Mouse (Mus musculus) heart, embryonic 14.5 days (tissue): ENCODE results near the gene 9130409I23Rik. TPM values are rescaled to one million over a fixed set of nuclear protein-coding genes. Genes with fewer than 3 reads are reported as not detected.

Experiments used
- ATAC-seq: fragments of 200-750 bp; cut with Nextera tagmentation; 2 replicates; pipeline ENCODE4 v1.8.0; 2017; ENCODE audit warnings: low read depth, moderate TSS enrichment; ENCODE audit not compliant: insufficient number of reproducible peaks, insufficient read depth, low FRiP score
- H3K27ac ChIP-seq, 2 experiments: fragments of 200-500 bp in 1 of 2; fragments of 300-500 bp in 1 of 2; sonication (generic) in 1 of 2; replicated peaks in 1 of 2; 2 replicates each; pipeline ENCODE4 v1.5.1; 2012 to 2014; ENCODE audit warnings: low read depth in 2 of 2, low read length in 2 of 2, control low read depth in 1 of 2, mild to moderate bottlenecking in 1 of 2, mixed read lengths in 1 of 2; ENCODE audit not compliant: control insufficient read depth in 1 of 2, insufficient read depth in 1 of 2
- H3K27me3 ChIP-seq: fragments of 300-500 bp; sonication (generic); 2 replicates; pipeline ENCODE4 v1.6.1; 2014; ENCODE audit warnings: mild to moderate bottlenecking, low read length, control low read depth; ENCODE audit not compliant: control insufficient read depth, insufficient read depth
- H3K36me3 ChIP-seq: fragments of 300-500 bp; sonication (generic); 2 replicates; pipeline ENCODE4 v1.6.1; 2014; ENCODE audit warnings: mild to moderate bottlenecking, control low read depth, low read length, mixed read lengths; ENCODE audit not compliant: control insufficient read depth, insufficient read depth
- H3K4me1 ChIP-seq, 2 experiments: fragments of 200-500 bp in 1 of 2; fragments of 300-500 bp in 1 of 2; sonication (generic) in 1 of 2; 2 replicates each; pipeline ENCODE4 v1.6.1; 2012 to 2014; ENCODE audit warnings: low read length in 2 of 2, control low read depth in 1 of 2, mixed read lengths in 1 of 2; ENCODE audit not compliant: control insufficient read depth in 2 of 2, insufficient read depth in 2 of 2
- H3K4me2 ChIP-seq: fragments of 300-500 bp; sonication (generic); 2 replicates; pipeline ENCODE4 v1.6.1; 2014; ENCODE audit warnings: mild to moderate bottlenecking, low read length
- H3K4me3 ChIP-seq, 2 experiments: fragments of 200-500 bp in 1 of 2; fragments of 300-500 bp in 1 of 2; sonication (generic) in 1 of 2; 2 replicates each; pipeline ENCODE4 v1.5.1; 2012 to 2014; ENCODE audit warnings: low read length in 2 of 2, mild to moderate bottlenecking in 2 of 2, control low read depth in 1 of 2, low read depth in 1 of 2, moderate library complexity in 1 of 2; ENCODE audit not compliant: control insufficient read depth in 1 of 2, insufficient read depth in 1 of 2
- H3K9ac ChIP-seq: fragments of 300-500 bp; sonication (generic); 2 replicates; pipeline ENCODE4 v1.6.1; 2014; ENCODE audit warnings: mild to moderate bottlenecking, low read length
- H3K9me3 ChIP-seq: fragments of 300-500 bp; sonication (generic); 2 replicates; pipeline ENCODE4 v1.6.1; 2016; ENCODE audit warnings: low read length, control low read depth; ENCODE audit not compliant: control insufficient read depth
- WGBS: fragments of 180-500 bp; shearing (Covaris S2); extraction: QIAGEN DNeasy Blood & Tissue Kit; methylation state at CpG from one replicate; pipeline ENCODE4 v1.1.7; 2014; 5-methylcytosine and 5-hydroxymethylcytosine counted together
- polyA plus RNA-seq: library from polyadenylated mRNA; unstranded; fragments of >200 nt; fragmentation: Nextera tagmentation; extraction: Ambion mirVana; gene quantifications from 2 replicates; pipeline ENCODE4 v1.2.1, GENCODE M21; 2014

The 9130409I23Rik gene
- polyA plus RNA-seq, 1 experiment from 2014 or later: not detected

GRCm38 (mm10) chr1:181010171-181010932 is 40.7 kb upstream of the 9130409I23Rik start:
- Histone ChIP-seq H3K9me3 (no peaks in the 10 kb centered on the region), H3K4me1 (peaks cover 7 to 12% of the 10 kb centered on the region in 2 experiments), H3K27ac (peak overlapping the region in 1 of 2 experiments; percentile 21; a peak in 2 of 4 replicates), H3K9ac (no peak overlapping the region), H3K4me2 (no peak overlapping the region), H3K36me3 (no peaks in the 10 kb centered on the region), H3K4me3 (no peak overlapping the region), H3K27me3 (no peaks in the 10 kb centered on the region)
- 54% methylated on average over 4 of the region's 4 CpGs for WGBS
- no peak for ATAC-seq

GRCm38 (mm10) chr1:181011601-181012000 is 39.4 kb upstream of the 9130409I23Rik start:
- 80% methylated on average over 5 of the region's 5 CpGs for WGBS
- ATAC-seq: no peak

GRCm38 (mm10) chr1:181012416-181012815 is 38.6 kb upstream of the 9130409I23Rik start:
- no peak overlapping the region for H3K4me3 ChIP-seq
- H3K27me3 ChIP-seq: no peaks in the 10 kb centered on the region
- no peaks in the 10 kb centered on the region for H3K36me3 ChIP-seq
- 66% methylated on average over 3 of the region's 3 CpGs for WGBS
- no peak overlapping the region for H3K4me2 ChIP-seq
- H3K9me3 ChIP-seq: no peaks in the 10 kb centered on the region
- no peak for ATAC-seq
- H3K4me1 ChIP-seq: peaks cover 16 to 23% of the 10 kb centered on the region in 2 experiments
- H3K27ac ChIP-seq: no peak overlapping the region
- H3K9ac ChIP-seq: no peak overlapping the region

More at GRCm38 (mm10) chr1:181011601-181012000, 39.4 kb upstream of the 9130409I23Rik start:
- Histone ChIP-seq H3K9me3 (no peaks in the 10 kb centered on the region), H3K27me3 (no peaks in the 10 kb centered on the region), H3K4me1 (peaks cover 15 to 23% of the 10 kb centered on the region in 2 experiments), H3K4me3 (no peak overlapping the region), H3K4me2 (no peak overlapping the region), H3K9ac (no peak overlapping the region), H3K27ac (no peak overlapping the region), H3K36me3 (no peaks in the 10 kb centered on the region)

GRCm38 (mm10) chr1:181013446-181013845 is 37.6 kb upstream of the 9130409I23Rik start:
- Histone ChIP-seq H3K27ac (no peak overlapping the region), H3K27me3 (no peaks in the 10 kb centered on the region), H3K4me2 (no peak overlapping the region), H3K36me3 (no peaks in the 10 kb centered on the region), H3K9me3 (no peaks in the 10 kb centered on the region), H3K4me3 (no peak overlapping the region), H3K4me1 (peaks cover 16 to 23% of the 10 kb centered on the region in 2 experiments), H3K9ac (no peak overlapping the region)
- WGBS: 64% methylated on average over 6 of the region's 6 CpGs
- ATAC-seq: no peak

GRCm38 (mm10) chr1:181014731-181015500 is 36.1 kb upstream of the 9130409I23Rik start:
- H3K4me3 ChIP-seq: no peak overlapping the region
- peaks cover 15 to 23% of the 10 kb centered on the region in 2 experiments for H3K4me1 ChIP-seq
- H3K9me3 ChIP-seq: no peaks in the 10 kb centered on the region
- H3K36me3 ChIP-seq: no peaks in the 10 kb centered on the region
- no peak for ATAC-seq
- WGBS: 62% methylated on average over 5 of the region's 6 CpGs
- H3K4me2 ChIP-seq: peak overlapping the region; percentile 94; the same call in 1 of the 2 replicates
- H3K27ac ChIP-seq: peak overlapping the region in 1 of 2 experiments; percentile 83; a peak in 2 of 4 replicates
- no peaks in the 10 kb centered on the region for H3K27me3 ChIP-seq
- no peak overlapping the region for H3K9ac ChIP-seq

- H3K4me2 ChIP-seq: peak overlapping the region; percentile 94; the same call in 1 of the 2 replicates
Observed at GRCm38 (mm10) chr1:181015558-181015957, 35.5 kb upstream of the 9130409I23Rik start.

GRCm38 (mm10) chr1:181016045-181016444 is 35.0 kb upstream of the 9130409I23Rik start:
- H3K4me3 ChIP-seq: 0 out of 4 replicates have a peak overlapping the region, but pooled peaks of 1 of the 2 experiments have one; percentile 53
- H3K4me1 ChIP-seq: peaks cover 11 to 14% of the 10 kb centered on the region in 2 experiments
- H3K9me3 ChIP-seq: no peaks in the 10 kb centered on the region
- 72% methylated on average over 4 of the region's 4 CpGs for WGBS
- peak overlapping the region; percentile 70 for H3K9ac ChIP-seq
- H3K27me3 ChIP-seq: no peaks in the 10 kb centered on the region
- H3K36me3 ChIP-seq: no peaks in the 10 kb centered on the region
- peak overlapping the region; percentile 94 for H3K4me2 ChIP-seq
- H3K27ac ChIP-seq: peak overlapping the region; percentile 73 to 83
- ATAC-seq: no peak

More at GRCm38 (mm10) chr1:181015558-181015957, 35.5 kb upstream of the 9130409I23Rik start:
- peak overlapping the region; percentile 70; the same call in 1 of the 2 replicates for H3K9ac ChIP-seq
- H3K36me3 ChIP-seq: no peaks in the 10 kb centered on the region
- H3K4me3 ChIP-seq: no peak overlapping the region
- no peak for ATAC-seq
- H3K4me1 ChIP-seq: peaks cover 11 to 16% of the 10 kb centered on the region in 2 experiments
- H3K27me3 ChIP-seq: no peaks in the 10 kb centered on the region
- H3K27ac ChIP-seq: peak overlapping the region; percentile 73 to 83
- H3K9me3 ChIP-seq: no peaks in the 10 kb centered on the region
